Mouse (Mus musculus) stomach, embryonic 16.5 days (tissue): ENCODE measurements around the gene Usp7. TPM values are rescaled to one million over a fixed set of nuclear protein-coding genes. Genes with fewer than 3 reads are reported as not detected.

Experiments
- ATAC-seq: fragments of 200-750 bp; cut with Nextera tagmentation; 2 replicates; pipeline ENCODE4 v1.8.0; 2017; ENCODE audit warnings: moderate number of reproducible peaks, moderate TSS enrichment; ENCODE audit not compliant: insufficient read depth, low FRiP score
- H3K27ac ChIP-seq: fragments of 300-500 bp; sonication (generic); 2 replicates; pipeline ENCODE4 v1.5.1; 2014; ENCODE audit warnings: low read length
- H3K27me3 ChIP-seq: fragments of 300-500 bp; sonication (generic); 2 replicates; pipeline ENCODE4 v1.6.1; 2014; ENCODE audit warnings: low read length, control low read depth, mixed read lengths; ENCODE audit not compliant: control insufficient read depth, insufficient read depth
- H3K36me3 ChIP-seq: fragments of 300-500 bp; sonication (generic); 2 replicates; pipeline ENCODE4 v1.6.1; 2014; ENCODE audit warnings: low read length; ENCODE audit not compliant: control insufficient read depth, insufficient read depth
- H3K4me1 ChIP-seq: fragments of 300-500 bp; sonication (generic); 2 replicates; pipeline ENCODE4 v1.6.1; 2014; ENCODE audit warnings: low read length, control low read depth, mixed read lengths; ENCODE audit not compliant: control insufficient read depth, insufficient read depth
- H3K4me2 ChIP-seq: fragments of 300-500 bp; sonication (generic); 2 replicates; pipeline ENCODE4 v1.6.1; 2014; ENCODE audit warnings: low read depth, low read length, mixed read lengths
- H3K4me3 ChIP-seq: fragments of 300-500 bp; sonication (generic); replicated peaks from 2 replicates; pipeline ENCODE4 v1.5.1; 2014; ENCODE audit warnings: mild to moderate bottlenecking, low read length
- H3K9ac ChIP-seq: fragments of 300-500 bp; sonication (generic); 2 replicates; pipeline ENCODE4 v1.6.1; 2014; ENCODE audit warnings: low read length
- H3K9me3 ChIP-seq: fragments of 300-500 bp; sonication (generic); replicated peaks from 2 replicates; pipeline ENCODE4 v1.6.1; 2016; ENCODE audit warnings: low read length, control low read depth; ENCODE audit not compliant: control insufficient read depth
- WGBS: fragments of 180-500 bp; shearing (Covaris S2); extraction: QIAGEN DNeasy Blood & Tissue Kit; methylation state at CpG from one replicate; pipeline ENCODE4 v1.1.7; 2014; 5-methylcytosine and 5-hydroxymethylcytosine counted together
- polyA plus RNA-seq: library from polyadenylated mRNA; unstranded; fragments of >200 nt; fragmentation: Nextera tagmentation; extraction: Ambion mirVana; gene quantifications from 2 replicates; pipeline ENCODE4 v1.2.1, GENCODE M21; 2015

Usp7 gene
- polyA plus RNA-seq, 1 experiment from 2014 or later, result 24.4 TPM

GRCm38 (mm10) chr16:8699556-8699955 lies 92.6 kb downstream of the Usp7 start:
- no peaks in the 10 kb centered on the region for H3K9me3 ChIP-seq
- no peak for ATAC-seq
- H3K9ac ChIP-seq, result no peak overlapping the region
- no peak overlapping the region for H3K27ac ChIP-seq
- H3K4me1 ChIP-seq, result no peaks in the 10 kb centered on the region
- H3K36me3 ChIP-seq, result peaks cover 37% of the 10 kb centered on the region
- 94% methylated on average over 8 of the region's 8 CpGs for WGBS
- H3K27me3 ChIP-seq, result no peaks in the 10 kb centered on the region
- no peak overlapping the region for H3K4me3 ChIP-seq
- H3K4me2 ChIP-seq, result no peak overlapping the region

GRCm38 (mm10) chr16:8691206-8691605 lies 100.9 kb downstream of the Usp7 start:
- no peak overlapping the region for H3K4me2 ChIP-seq
- H3K9me3 ChIP-seq, result no peaks in the 10 kb centered on the region
- WGBS, result 89% methylated on average over 7 of the region's 7 CpGs
- H3K27ac ChIP-seq, result no peak overlapping the region
- no peaks in the 10 kb centered on the region for H3K27me3 ChIP-seq
- peaks cover 13% of the 10 kb centered on the region; the same call in 1 of the 2 replicates for H3K4me1 ChIP-seq
- peaks cover 47% of the 10 kb centered on the region for H3K36me3 ChIP-seq
- H3K4me3 ChIP-seq, result no peak overlapping the region
- ATAC-seq, result no peak
- H3K9ac ChIP-seq, result no peak overlapping the region

- H3K4me2 ChIP-seq, result no peak overlapping the region
- H3K9ac ChIP-seq, result no peak overlapping the region
- no peak overlapping the region for H3K27ac ChIP-seq
- WGBS, result 89% methylated on average over 11 of the region's 11 CpGs
- H3K4me3 ChIP-seq, result no peak overlapping the region
- peaks cover 13% of the 10 kb centered on the region; the same call in 1 of the 2 replicates for H3K4me1 ChIP-seq
- no peaks in the 10 kb centered on the region for H3K27me3 ChIP-seq
- peaks cover 41% of the 10 kb centered on the region for H3K36me3 ChIP-seq
- ATAC-seq, result no peak
- H3K9me3 ChIP-seq, result no peaks in the 10 kb centered on the region
These were observed 102.0 kb downstream of the Usp7 start for GRCm38 (mm10) chr16:8689979-8690656.

GRCm38 (mm10) chr16:8687559-8688112 lies 104.5 kb downstream of the Usp7 start:
- Histone ChIP-seq H3K4me2 (no peak overlapping the region), H3K36me3 (peaks cover 26% of the 10 kb centered on the region), H3K4me1 (peaks cover 13% of the 10 kb centered on the region; the same call in 1 of the 2 replicates), H3K27ac (no peak overlapping the region), H3K9me3 (no peaks in the 10 kb centered on the region), H3K9ac (no peak overlapping the region), H3K27me3 (no peaks in the 10 kb centered on the region), H3K4me3 (no peak overlapping the region)
- no peak for ATAC-seq

GRCm38 (mm10) chr16:8686871-8687535 lies 105.1 kb downstream of the Usp7 start:
- ATAC-seq, result peak; percentile 79
- Histone ChIP-seq H3K9ac (no peak overlapping the region), H3K27me3 (no peaks in the 10 kb centered on the region), H3K9me3 (no peaks in the 10 kb centered on the region), H3K27ac (no peak overlapping the region), H3K4me2 (no peak overlapping the region), H3K4me3 (no peak overlapping the region), H3K4me1 (peaks cover 13% of the 10 kb centered on the region; the same call in 1 of the 2 replicates), H3K36me3 (peaks cover 26% of the 10 kb centered on the region)
- 68% methylated on average over 11 of the region's 11 CpGs for WGBS

- H3K27ac ChIP-seq, result peak overlapping the region; percentile 20; the same call in 1 of the 2 replicates
- ATAC-seq, result peak; percentile 46; the same call in 1 of the 2 replicates
- 54% methylated on average over 7 of the region's 7 CpGs for WGBS
- H3K36me3 ChIP-seq, result peaks cover 20% of the 10 kb centered on the region
- H3K9me3 ChIP-seq, result no peaks in the 10 kb centered on the region
- H3K4me1 ChIP-seq, result peaks cover 13% of the 10 kb centered on the region; the same call in 1 of the 2 replicates
- H3K27me3 ChIP-seq, result no peaks in the 10 kb centered on the region
- H3K4me2 ChIP-seq, result no peak overlapping the region
- H3K4me3 ChIP-seq, result no peak overlapping the region
- H3K9ac ChIP-seq, result no peak overlapping the region
These were observed 105.8 kb downstream of the Usp7 start for GRCm38 (mm10) chr16:8686121-8686870.

GRCm38 (mm10) chr16:8685087-8685486 lies 107.0 kb downstream of the Usp7 start:
- Histone ChIP-seq H3K9ac (no peak overlapping the region), H3K4me1 (peaks cover 13% of the 10 kb centered on the region; the same call in 1 of the 2 replicates), H3K27ac (no peak overlapping the region), H3K9me3 (no peaks in the 10 kb centered on the region), H3K27me3 (no peaks in the 10 kb centered on the region), H3K4me2 (no peak overlapping the region), H3K4me3 (no peak overlapping the region), H3K36me3 (peaks cover 14% of the 10 kb centered on the region)
- no peak for ATAC-seq
- 50% methylated on average over 4 of the region's 4 CpGs for WGBS

- H3K27ac ChIP-seq, result no peak within 1 kb of the TSS
- H3K4me3 ChIP-seq, result no peak within 1 kb of the TSS
- no peak for ATAC-seq
- WGBS, result 79% methylated on average over 5 of the region's 5 CpGs
- no peaks in the 10 kb centered on the region for H3K9me3 ChIP-seq
- H3K4me1 ChIP-seq, result peaks cover 4% of the 10 kb centered on the region
- no peak within 1 kb of the TSS for H3K9ac ChIP-seq
- H3K36me3 ChIP-seq, result no peaks in the 10 kb centered on the region
- no peak within 1 kb of the TSS for H3K4me2 ChIP-seq
- H3K27me3 ChIP-seq, result no peaks in the 10 kb centered on the region
These were observed 111.6 kb downstream of the Usp7 start, which contains the start of gene Gm5767 for GRCm38 (mm10) chr16:8680470-8680869. Gene Gm5767 (plus strand): TSS chr16:8680770.
